Mouse (Mus musculus) lung, adult 2 months (tissue): ENCODE data around the gene Tfap4.

Source experiments
- CTCF ChIP-seq: fragments of 200-500 bp; IDR thresholded peaks from 2 replicates; pipeline ENCODE4 v1.5.1; 2011; ENCODE audit warnings: mild to moderate bottlenecking, low read length, control low read depth; ENCODE audit not compliant: insufficient read depth
- POLR2A ChIP-seq: fragments of 200-500 bp; IDR thresholded peaks from 2 replicates; pipeline ENCODE4 v1.6.1; 2011; ENCODE audit warnings: low read depth, mild to moderate bottlenecking, control low read depth, low read length, borderline replicate concordance; ENCODE audit errors: extremely low read depth

DNA sequence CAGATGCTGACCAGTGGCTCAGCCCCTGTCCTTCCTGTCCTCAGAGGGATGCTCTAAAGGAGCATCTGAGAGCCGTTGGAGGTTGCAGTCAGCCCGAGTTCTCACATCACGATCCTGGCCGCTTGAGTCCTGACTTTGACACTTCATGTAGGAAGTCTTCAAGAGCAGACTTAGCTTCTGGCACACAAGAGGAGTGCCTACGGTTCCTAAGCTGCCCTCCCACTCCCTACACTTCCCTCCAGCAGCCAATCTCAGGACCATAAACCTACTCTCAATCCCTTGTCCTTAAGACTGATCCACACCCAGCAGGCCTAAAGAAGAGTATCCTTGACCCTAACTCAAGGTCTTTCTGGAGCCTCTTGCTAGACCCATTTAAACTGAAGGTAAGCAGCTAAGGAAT lies 63.8 kb downstream of the Tfap4 start:
- no peak for TF ChIP-seq CTCF
- no peak for TF ChIP-seq POLR2A
